Mouse (Mus musculus): Measurements from ENCODE around the gene 1700013G24Rik. TPM values are rescaled to one million over a fixed set of nuclear protein-coding genes. Genes with fewer than 3 reads are reported as not detected.
A peak's percentile ranks its signal among the peaks of the same experiment; 100 is the strongest.

The 1700013G24Rik gene
- polyA plus RNA-seq, 1 experiment from 2014 or later = not detected

- Histone ChIP-seq H3K27ac (peak overlapping the region; percentile 86), H3K4me3 (replicated peaks) (no peak overlapping the region), H3K4me2 (no peak overlapping the region), H3K9me3 (no peaks in the 10 kb centered on the region), H3K36me3 (no peaks in the 10 kb centered on the region), H3K9ac (no peak overlapping the region), H3K4me1 (peaks cover 67% of the 10 kb centered on the region), H3K27me3 (replicated peaks) (no peaks in the 10 kb centered on the region)
- 56% methylated on average over 8 of the region's 8 CpGs for WGBS
- no peak for ATAC-seq (ENCODE audit: insufficient read depth, low FRiP score, low read depth)
Measured at GRCm38 (mm10) chr4:137489996-137490395, 36.9 kb downstream of the 1700013G24Rik start.

DNA sequence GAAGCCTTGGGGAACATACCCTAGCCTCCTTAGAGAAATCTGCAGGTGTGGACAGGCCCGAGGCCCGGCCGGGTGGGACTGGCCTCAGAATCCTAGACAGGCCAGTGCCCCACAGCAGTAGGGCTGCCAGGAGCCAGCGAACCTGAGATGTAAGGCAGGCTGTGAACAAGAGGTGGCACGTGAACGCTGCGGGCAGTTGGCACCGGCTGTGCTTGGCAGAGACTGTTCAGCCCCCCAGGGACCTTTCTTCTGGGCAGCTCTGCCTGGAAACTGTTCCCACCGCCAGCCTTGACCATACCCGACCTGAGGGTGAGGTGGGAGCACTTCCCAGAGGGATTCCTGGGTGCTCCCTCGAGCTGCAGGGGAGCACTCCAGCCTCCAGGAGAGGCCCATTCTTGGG is 39.5 kb downstream of the 1700013G24Rik start:
- H3K4me2 ChIP-seq = no peak overlapping the region
- no peaks in the 10 kb centered on the region for H3K9me3 ChIP-seq
- H3K36me3 ChIP-seq = no peaks in the 10 kb centered on the region
- no peak overlapping the region for H3K9ac ChIP-seq
- 75% methylated on average over 11 of the region's 11 CpGs for WGBS
- ATAC-seq (ENCODE audit: insufficient read depth, low FRiP score, low read depth) = no peak
- peak overlapping the region; percentile 24; the same call in 1 of the 2 replicates for H3K27ac ChIP-seq
- H3K27me3 ChIP-seq (replicated peaks) = no peaks in the 10 kb centered on the region
- H3K4me3 ChIP-seq (replicated peaks) = no peak overlapping the region
- H3K4me1 ChIP-seq = peaks cover 62% of the 10 kb centered on the region

GRCm38 (mm10) chr4:137493187-137493586 is 40.1 kb downstream of the 1700013G24Rik start:
- H3K27me3 ChIP-seq (replicated peaks) = no peaks in the 10 kb centered on the region
- no peaks in the 10 kb centered on the region for H3K36me3 ChIP-seq
- H3K4me2 ChIP-seq = no peak overlapping the region
- no peak overlapping the region for H3K27ac ChIP-seq
- H3K9me3 ChIP-seq = no peaks in the 10 kb centered on the region
- ATAC-seq (ENCODE audit: insufficient read depth, low FRiP score, low read depth) = no peak
- no peak overlapping the region for H3K9ac ChIP-seq
- 81% methylated on average over 4 of the region's 4 CpGs for WGBS
- no peak overlapping the region for H3K4me3 ChIP-seq (replicated peaks)
- peaks cover 62% of the 10 kb centered on the region for H3K4me1 ChIP-seq

GRCm38 (mm10) chr4:137494751-137495500 is 41.8 kb downstream of the 1700013G24Rik start:
- ATAC-seq (ENCODE audit: insufficient read depth, low FRiP score, low read depth) = 0 out of 2 replicates have a peak, but pooled peaks have one; percentile 12
- peak overlapping the region; percentile 63 for H3K27ac ChIP-seq
- no peaks in the 10 kb centered on the region for H3K36me3 ChIP-seq
- H3K27me3 ChIP-seq (replicated peaks) = no peaks in the 10 kb centered on the region
- peaks cover 58% of the 10 kb centered on the region for H3K4me1 ChIP-seq
- no peaks in the 10 kb centered on the region for H3K9me3 ChIP-seq
- 0 out of 2 replicates have a peak overlapping the region, but pooled peaks have one; percentile 5 for H3K4me2 ChIP-seq
- 14% methylated on average over 18 of the region's 19 CpGs for WGBS
- H3K9ac ChIP-seq = no peak overlapping the region
- no peak overlapping the region for H3K4me3 ChIP-seq (replicated peaks)

GRCm38 (mm10) chr4:137495501-137496100 is 42.5 kb downstream of the 1700013G24Rik start:
- H3K9me3 ChIP-seq = no peaks in the 10 kb centered on the region
- ATAC-seq (ENCODE audit: insufficient read depth, low FRiP score, low read depth) = 0 out of 2 replicates have a peak, but pooled peaks have one; percentile 6
- H3K27ac ChIP-seq = peak overlapping the region; percentile 63
- H3K27me3 ChIP-seq (replicated peaks) = no peaks in the 10 kb centered on the region
- WGBS = 41% methylated on average over 6 of the region's 6 CpGs
- no peaks in the 10 kb centered on the region for H3K36me3 ChIP-seq
- H3K4me1 ChIP-seq = peaks cover 53% of the 10 kb centered on the region
- no peak overlapping the region for H3K9ac ChIP-seq
- H3K4me2 ChIP-seq = no peak overlapping the region
- H3K4me3 ChIP-seq (replicated peaks) = no peak overlapping the region

DNA sequence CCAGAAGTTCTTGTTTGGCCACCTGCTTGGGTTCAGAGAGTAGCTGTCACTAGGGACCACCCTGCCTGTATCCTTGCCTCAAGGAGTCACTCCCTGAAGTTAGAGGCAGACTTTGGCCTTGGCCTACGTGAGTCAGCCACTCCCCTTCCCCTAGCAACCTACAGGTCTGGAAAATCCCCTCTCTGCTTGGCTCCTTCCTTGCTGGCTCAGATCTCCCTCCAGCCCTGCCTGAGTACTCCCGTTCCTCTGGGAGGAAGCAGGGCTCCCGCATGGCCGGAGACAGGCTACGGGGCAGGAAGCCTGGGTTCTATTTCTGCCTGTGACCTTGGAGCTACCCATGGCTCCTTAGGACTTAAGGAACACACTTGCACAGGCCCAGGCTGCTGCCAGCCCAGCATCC is 44.3 kb downstream of the 1700013G24Rik start:
- Histone ChIP-seq H3K27ac (peak overlapping the region; percentile 86), H3K9me3 (no peaks in the 10 kb centered on the region), H3K4me3 (replicated peaks) (no peak overlapping the region), H3K4me1 (peaks cover 60% of the 10 kb centered on the region), H3K27me3 (replicated peaks) (no peaks in the 10 kb centered on the region), H3K4me2 (peak overlapping the region; percentile 9; the same call in 1 of the 2 replicates), H3K9ac (no peak overlapping the region), H3K36me3 (peaks cover 9% of the 10 kb centered on the region)
- WGBS = 39% methylated on average over 5 of the region's 5 CpGs
- ATAC-seq (ENCODE audit: insufficient read depth, low FRiP score, low read depth) = peak; percentile 50

DNA sequence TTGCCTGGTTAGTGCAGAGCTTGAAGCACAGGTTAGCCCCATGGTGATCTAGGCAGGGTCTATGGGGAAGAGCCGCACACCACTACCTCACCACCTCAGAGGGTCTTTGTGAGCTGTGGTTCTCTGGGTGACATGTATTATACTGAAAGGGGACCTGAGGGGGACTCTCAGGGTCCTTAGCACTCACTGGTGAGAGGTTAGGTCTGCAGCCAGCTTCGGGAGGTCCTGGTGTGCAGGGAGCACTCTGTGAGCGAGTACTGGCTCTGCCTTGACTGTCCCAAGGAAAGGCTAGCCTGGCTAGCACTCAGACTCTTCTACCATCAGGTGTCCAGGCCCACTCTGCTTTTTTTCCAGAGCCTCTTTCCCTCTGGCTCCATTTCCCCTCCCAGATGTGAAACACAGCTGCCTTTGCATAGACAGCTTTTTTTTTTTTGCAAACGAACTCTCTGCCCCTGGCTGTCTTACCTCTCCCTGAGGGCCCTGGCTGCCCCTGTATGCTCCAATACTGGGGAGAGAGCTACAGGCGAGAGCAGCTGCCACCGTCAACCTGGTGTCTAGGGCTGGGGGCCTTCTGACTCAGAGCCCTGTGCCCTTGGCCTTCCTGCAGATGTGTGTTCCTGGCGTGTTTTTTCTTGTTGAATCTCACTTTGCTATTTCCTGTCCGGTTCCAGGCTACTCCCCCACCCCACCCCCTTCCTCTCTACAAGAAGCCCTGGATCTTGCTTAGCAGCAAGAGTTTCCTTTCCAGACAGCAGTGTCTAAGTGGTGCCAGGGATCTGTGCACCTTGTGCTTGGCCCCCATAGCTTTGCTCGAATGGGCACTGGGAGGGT is 45.0 kb downstream of the 1700013G24Rik start:
- Histone ChIP-seq H3K27me3 (replicated peaks) (no peaks in the 10 kb centered on the region), H3K9me3 (no peaks in the 10 kb centered on the region), H3K4me3 (replicated peaks) (no peak overlapping the region), H3K36me3 (peaks cover 17% of the 10 kb centered on the region), H3K27ac (peak overlapping the region; percentile 86), H3K9ac (no peak overlapping the region), H3K4me1 (peaks cover 58% of the 10 kb centered on the region), H3K4me2 (peak overlapping the region; percentile 9; the same call in 1 of the 2 replicates)
- WGBS = 32% methylated on average over 9 of the region's 9 CpGs
- no peak for ATAC-seq (ENCODE audit: insufficient read depth, low FRiP score, low read depth)

DNA sequence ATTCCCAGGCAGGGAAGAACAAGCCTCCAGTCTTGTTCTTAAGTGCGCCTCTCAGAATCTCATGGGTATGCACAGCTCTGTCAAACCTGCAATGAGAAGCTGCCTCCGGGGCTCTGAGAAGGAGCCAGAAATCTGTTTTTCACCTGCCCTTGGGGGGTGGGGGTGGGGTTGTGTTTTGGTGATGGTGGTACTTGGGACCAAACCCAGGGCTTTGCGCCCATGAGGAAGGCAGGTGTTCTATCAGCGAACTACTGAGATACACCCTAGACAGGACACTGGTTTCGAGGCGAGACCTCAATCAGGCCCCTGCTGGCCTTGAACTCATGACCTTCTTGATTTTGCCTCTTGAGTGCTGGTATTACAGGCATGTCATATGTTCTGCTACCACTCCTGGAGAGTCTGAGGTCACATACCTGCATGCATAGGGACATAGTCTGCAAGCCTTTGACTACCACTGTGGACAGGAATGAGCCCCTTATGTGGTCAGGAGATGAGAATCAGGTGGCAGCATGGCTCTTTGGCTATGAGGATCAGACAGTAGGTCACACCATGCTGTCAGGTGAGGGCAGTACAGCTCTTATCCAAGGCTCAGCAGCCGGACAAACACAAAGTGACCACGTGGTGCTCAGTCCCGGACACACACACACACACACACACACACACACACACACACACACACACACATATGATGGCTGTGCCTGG is 45.9 kb downstream of the 1700013G24Rik start:
- H3K4me1 ChIP-seq = peaks cover 62% of the 10 kb centered on the region

GRCm38 (mm10) chr4:137500149-137500548 is 47.1 kb downstream of the 1700013G24Rik start:
- Histone ChIP-seq H3K27ac (no peak overlapping the region), H3K36me3 (peaks cover 21% of the 10 kb centered on the region), H3K4me1 (peaks cover 52% of the 10 kb centered on the region), H3K9me3 (no peaks in the 10 kb centered on the region), H3K4me2 (no peak overlapping the region), H3K4me3 (replicated peaks) (no peak overlapping the region), H3K27me3 (replicated peaks) (no peaks in the 10 kb centered on the region), H3K9ac (no peak overlapping the region)
- no peak for ATAC-seq (ENCODE audit: insufficient read depth, low FRiP score, low read depth)
- 65% methylated on average over 12 of the region's 12 CpGs for WGBS

More for the DNA sequence above, 45.9 kb downstream of the 1700013G24Rik start:
- no peak overlapping the region for H3K4me3 ChIP-seq (replicated peaks)
- H3K27ac ChIP-seq = peak overlapping the region; percentile 86
- WGBS = 66% methylated on average over 9 of the region's 9 CpGs
- ATAC-seq (ENCODE audit: insufficient read depth, low FRiP score, low read depth) = no peak
- peaks cover 18% of the 10 kb centered on the region for H3K36me3 ChIP-seq
- H3K9ac ChIP-seq = no peak overlapping the region
- H3K4me2 ChIP-seq = no peak overlapping the region
- no peaks in the 10 kb centered on the region for H3K9me3 ChIP-seq
- no peaks in the 10 kb centered on the region for H3K27me3 ChIP-seq (replicated peaks)

DNA sequence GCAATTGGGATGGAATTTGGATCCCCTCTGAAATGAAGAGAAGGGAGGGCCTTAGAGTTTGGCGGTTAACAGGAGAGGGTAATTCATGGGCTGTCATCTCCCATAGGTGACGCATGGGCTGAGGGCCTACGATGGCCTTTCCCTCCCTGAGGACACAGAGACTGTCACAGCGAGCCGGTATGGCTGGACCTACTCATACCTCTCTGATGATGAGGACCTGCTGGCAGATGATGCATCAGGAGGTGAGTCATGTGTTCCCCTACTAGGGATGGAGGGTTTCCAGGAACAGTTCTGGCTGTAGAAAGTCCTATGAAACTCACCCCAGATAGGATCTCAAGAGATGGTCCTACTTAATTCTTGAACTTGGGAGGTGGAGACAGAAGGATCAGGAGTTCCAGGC is 47.9 kb downstream of the 1700013G24Rik start:
- 83% methylated on average over 5 of the region's 5 CpGs for WGBS
- Histone ChIP-seq H3K4me1 (peaks cover 45% of the 10 kb centered on the region), H3K27ac (no peak overlapping the region), H3K9ac (no peak overlapping the region), H3K4me2 (no peak overlapping the region), H3K36me3 (peaks cover 21% of the 10 kb centered on the region), H3K27me3 (replicated peaks) (no peaks in the 10 kb centered on the region), H3K4me3 (replicated peaks) (no peak overlapping the region), H3K9me3 (no peaks in the 10 kb centered on the region)
- ATAC-seq (ENCODE audit: insufficient read depth, low FRiP score, low read depth) = no peak

GRCm38 (mm10) chr4:137502183-137502582 is 49.1 kb downstream of the 1700013G24Rik start:
- no peak for ATAC-seq (ENCODE audit: insufficient read depth, low FRiP score, low read depth)
- Histone ChIP-seq H3K27ac (no peak overlapping the region), H3K9me3 (no peaks in the 10 kb centered on the region), H3K4me1 (peaks cover 38% of the 10 kb centered on the region), H3K27me3 (replicated peaks) (no peaks in the 10 kb centered on the region), H3K4me2 (no peak overlapping the region), H3K9ac (no peak overlapping the region), H3K36me3 (peaks cover 21% of the 10 kb centered on the region), H3K4me3 (replicated peaks) (no peak overlapping the region)
- WGBS = 86% methylated on average over 10 of the region's 10 CpGs

Data from stomach, embryonic 15.5 days (tissue).